Mouse (Mus musculus): ENCODE measurements around the gene Gucy2e. TPM values are rescaled to one million over a fixed set of nuclear protein-coding genes. Genes with fewer than 3 reads are reported as not detected.
A peak's percentile ranks its signal among the peaks of the same experiment; 100 is the strongest.

Gucy2e gene
- polyA plus RNA-seq, 1 experiment, result not detected

- 2% methylated on average over 1 of the region's 1 CpGs for WGBS
- Histone ChIP-seq H3K4me1 (ENCODE audit: control insufficient read depth, insufficient read depth, low read length) (no peaks in the 10 kb centered on the region; the same call in 1 of the 2 replicates), H3K4me3 (replicated peaks; ENCODE audit: extremely low read depth, low read depth, low read length) (no peak overlapping the region)
- TF ChIP-seq CTCF (IDR thresholded peaks at IDR 0.05; ENCODE audit: insufficient read depth, low read length), result peak; percentile 43
- no peak for TF ChIP-seq POLR2A (IDR thresholded peaks at IDR 0.05; ENCODE audit: borderline replicate concordance, extremely low read depth, low read depth, low read length)
- peak; percentile 12 for DNase-seq
Measured at GRCm38 (mm10) chr11:69192840-69193239, 44.0 kb downstream of the Gucy2e start.

- no peak for TF ChIP-seq CTCF (IDR thresholded peaks at IDR 0.05; ENCODE audit: insufficient read depth, low read length)
- 86% methylated on average over 6 of the region's 6 CpGs for WGBS
- no peak for DNase-seq
Measured at GRCm38 (mm10) chr11:69185936-69186335, 50.9 kb downstream of the Gucy2e start.

GRCm38 (mm10) chr11:69185031-69185430 is 51.8 kb downstream of the Gucy2e start:
- 86% methylated on average over 5 of the region's 5 CpGs for WGBS
- no peak overlapping the region for H3K4me3 ChIP-seq (replicated peaks; ENCODE audit: extremely low read depth, low read depth, low read length)

More at GRCm38 (mm10) chr11:69185936-69186335, 50.9 kb downstream of the Gucy2e start:
- H3K4me1 ChIP-seq (ENCODE audit: control insufficient read depth, insufficient read depth, low read length), result no peaks in the 10 kb centered on the region
- H3K4me3 ChIP-seq (replicated peaks; ENCODE audit: extremely low read depth, low read depth, low read length), result no peak overlapping the region

GRCm38 (mm10) chr11:69180120-69180519 is 56.7 kb downstream of the Gucy2e start:
- 73% methylated on average over 4 of the region's 4 CpGs for WGBS
- no peak for TF ChIP-seq CTCF (IDR thresholded peaks at IDR 0.05; ENCODE audit: insufficient read depth, low read length)
- TF ChIP-seq POLR2A (IDR thresholded peaks at IDR 0.05; ENCODE audit: borderline replicate concordance, extremely low read depth, low read depth, low read length), result no peak
- no peaks in the 10 kb centered on the region for H3K4me1 ChIP-seq (ENCODE audit: control insufficient read depth, insufficient read depth, low read length)

More at GRCm38 (mm10) chr11:69185031-69185430, 51.8 kb downstream of the Gucy2e start:
- no peak for DNase-seq
- TF ChIP-seq CTCF (IDR thresholded peaks at IDR 0.05; ENCODE audit: insufficient read depth, low read length), result no peak
- TF ChIP-seq POLR2A (IDR thresholded peaks at IDR 0.05; ENCODE audit: borderline replicate concordance, extremely low read depth, low read depth, low read length), result no peak
- no peaks in the 10 kb centered on the region for H3K4me1 ChIP-seq (ENCODE audit: control insufficient read depth, insufficient read depth, low read length)

GRCm38 (mm10) chr11:69179512-69179911 is 57.3 kb downstream of the Gucy2e start:
- no peak for DNase-seq
- WGBS, result 41% methylated on average over 3 of the region's 3 CpGs

More at GRCm38 (mm10) chr11:69180120-69180519, 56.7 kb downstream of the Gucy2e start:
- DNase-seq, result no peak
- no peak overlapping the region for H3K4me3 ChIP-seq (replicated peaks; ENCODE audit: extremely low read depth, low read depth, low read length)

GRCm38 (mm10) chr11:69178525-69178924 is 58.3 kb downstream of the Gucy2e start:
- 80% methylated on average over 3 of the region's 3 CpGs for WGBS
- no peak for TF ChIP-seq CTCF (IDR thresholded peaks at IDR 0.05; ENCODE audit: insufficient read depth, low read length)
- no peak for TF ChIP-seq POLR2A (IDR thresholded peaks at IDR 0.05; ENCODE audit: borderline replicate concordance, extremely low read depth, low read depth, low read length)
- DNase-seq, result no peak
- Histone ChIP-seq H3K4me1 (ENCODE audit: control insufficient read depth, insufficient read depth, low read length) (no peaks in the 10 kb centered on the region), H3K4me3 (replicated peaks; ENCODE audit: extremely low read depth, low read depth, low read length) (no peak overlapping the region)

More at GRCm38 (mm10) chr11:69179512-69179911, 57.3 kb downstream of the Gucy2e start:
- TF ChIP-seq POLR2A (IDR thresholded peaks at IDR 0.05; ENCODE audit: borderline replicate concordance, extremely low read depth, low read depth, low read length) (no peak), CTCF (IDR thresholded peaks at IDR 0.05; ENCODE audit: insufficient read depth, low read length) (no peak)
- Histone ChIP-seq H3K4me3 (replicated peaks; ENCODE audit: extremely low read depth, low read depth, low read length) (no peak overlapping the region), H3K4me1 (ENCODE audit: control insufficient read depth, insufficient read depth, low read length) (no peaks in the 10 kb centered on the region)

- H3K4me3 ChIP-seq (replicated peaks; ENCODE audit: extremely low read depth, low read depth, low read length), result no peak overlapping the region
- WGBS, result 73% methylated on average over 7 of the region's 7 CpGs
- no peak for DNase-seq
- TF ChIP-seq CTCF (IDR thresholded peaks at IDR 0.05; ENCODE audit: insufficient read depth, low read length), result no peak
- no peak for TF ChIP-seq POLR2A (IDR thresholded peaks at IDR 0.05; ENCODE audit: borderline replicate concordance, extremely low read depth, low read depth, low read length)
- H3K4me1 ChIP-seq (ENCODE audit: control insufficient read depth, insufficient read depth, low read length), result no peaks in the 10 kb centered on the region
Measured at GRCm38 (mm10) chr11:69174722-69175121, 62.1 kb downstream of the Gucy2e start.

- WGBS, result 73% methylated on average over 2 of the region's 2 CpGs
- TF ChIP-seq CTCF (IDR thresholded peaks at IDR 0.05; ENCODE audit: insufficient read depth, low read length), result no peak
- TF ChIP-seq POLR2A (IDR thresholded peaks at IDR 0.05; ENCODE audit: borderline replicate concordance, extremely low read depth, low read depth, low read length), result no peak
- no peak overlapping the region for H3K4me3 ChIP-seq (replicated peaks; ENCODE audit: extremely low read depth, low read depth, low read length)
- no peaks in the 10 kb centered on the region for H3K4me1 ChIP-seq (ENCODE audit: control insufficient read depth, insufficient read depth, low read length)
- DNase-seq, result no peak
Measured at GRCm38 (mm10) chr11:69172606-69173005, 64.2 kb downstream of the Gucy2e start.

- H3K4me3 ChIP-seq (replicated peaks; ENCODE audit: extremely low read depth, low read depth, low read length), result no peak overlapping the region
- no peaks in the 10 kb centered on the region for H3K4me1 ChIP-seq (ENCODE audit: control insufficient read depth, insufficient read depth, low read length)
- 25% methylated on average over 7 of the region's 7 CpGs for WGBS
- DNase-seq, result peak; percentile 40
- no peak for TF ChIP-seq POLR2A (IDR thresholded peaks at IDR 0.05; ENCODE audit: borderline replicate concordance, extremely low read depth, low read depth, low read length)
- peak; percentile 81 for TF ChIP-seq CTCF (IDR thresholded peaks at IDR 0.05; ENCODE audit: insufficient read depth, low read length)
Measured at GRCm38 (mm10) chr11:69171626-69172025, 65.2 kb downstream of the Gucy2e start.

- Histone ChIP-seq H3K4me3 (replicated peaks; ENCODE audit: extremely low read depth, low read depth, low read length) (no peak overlapping the region), H3K4me1 (ENCODE audit: control insufficient read depth, insufficient read depth, low read length) (no peaks in the 10 kb centered on the region)
- DNase-seq, result no peak
- 75% methylated on average over 12 of the region's 12 CpGs for WGBS
- TF ChIP-seq CTCF (IDR thresholded peaks at IDR 0.05; ENCODE audit: insufficient read depth, low read length) (no peak), POLR2A (IDR thresholded peaks at IDR 0.05; ENCODE audit: borderline replicate concordance, extremely low read depth, low read depth, low read length) (no peak)
Measured at GRCm38 (mm10) chr11:69169313-69169712, 67.5 kb downstream of the Gucy2e start.

Other genes with a start within 250 kb of the Gucy2e start
- 10.0 and 11.3 TPM in 2 replicates for gene Pfas, start 228.6 kb downstream of the Gucy2e start, polyA plus RNA-seq (2012; rRNA removed)
- 23.7 and 30.1 TPM in 2 replicates for gene Ctc1, start 221.1 kb downstream of the Gucy2e start, polyA plus RNA-seq (2012; rRNA removed)
- 3.2 and 6.8 TPM in 2 replicates for gene Aurkb, start 191.4 kb downstream of the Gucy2e start, polyA plus RNA-seq (2012; rRNA removed)
- gene Borcs6, start 177.3 kb downstream of the Gucy2e start, polyA plus RNA-seq (2012; rRNA removed), result 21.0 and 22.8 TPM in 2 replicates
- 69.8 and 75.7 TPM in 2 replicates for gene Tmem107, start 166.2 kb downstream of the Gucy2e start, polyA plus RNA-seq (2012; rRNA removed)
- 120 and 129 TPM in 2 replicates for gene Vamp2, start 148.5 kb downstream of the Gucy2e start, polyA plus RNA-seq (2012; rRNA removed)
- 36.8 and 78.5 TPM in 2 replicates for gene Per1, start 141.8 kb downstream of the Gucy2e start, polyA plus RNA-seq (2012; rRNA removed)
- gene Hes7, start 116.6 kb downstream of the Gucy2e start, polyA plus RNA-seq (2012; rRNA removed), result 0.25 and 0.95 TPM in 2 replicates
- 1.1 and 1.2 TPM in 2 replicates for gene 9130213A22Rik, start 114.4 kb downstream of the Gucy2e start, polyA plus RNA-seq (2012; rRNA removed)
- gene Aloxe3, start 111.1 kb downstream of the Gucy2e start, polyA plus RNA-seq (2012; rRNA removed), result 2.6 and 23.9 TPM in 2 replicates
- 43.9 TPM in 1 of 2 replicates, not detected in the other for gene Alox12b, start 80.0 kb downstream of the Gucy2e start, polyA plus RNA-seq (2012; rRNA removed)
- not detected in 2 replicates for gene Alox8, start 39.2 kb downstream of the Gucy2e start, polyA plus RNA-seq (2012; rRNA removed)
- 5.0 and 6.9 TPM in 2 replicates for gene Cntrob, start 86.7 kb upstream of the Gucy2e start, polyA plus RNA-seq (2012; rRNA removed)
- gene Trappc1, start 86.9 kb upstream of the Gucy2e start, polyA plus RNA-seq (2012; rRNA removed), result 26.7 and 48.5 TPM in 2 replicates
- gene Kcnab3, start 89.2 kb upstream of the Gucy2e start, polyA plus RNA-seq (2012; rRNA removed), result 1.6 and 2.2 TPM in 2 replicates
- 1.0 and 4.3 TPM in 2 replicates for gene Rnf227, start 103.4 kb upstream of the Gucy2e start, polyA plus RNA-seq (2012; rRNA removed)
- gene Chd3, start 132.4 kb upstream of the Gucy2e start, polyA plus RNA-seq (2012; rRNA removed), result 120 and 135 TPM in 2 replicates
- gene Naa38, start 158.5 kb upstream of the Gucy2e start, polyA plus RNA-seq (2012; rRNA removed), result 129 and 141 TPM in 2 replicates
- 21.9 and 24.7 TPM in 2 replicates for gene Cyb5d1, start 158.6 kb upstream of the Gucy2e start, polyA plus RNA-seq (2012; rRNA removed)
- gene Tmem88, start 161.2 kb upstream of the Gucy2e start, polyA plus RNA-seq (2012; rRNA removed), result 37.8 and 63.1 TPM in 2 replicates
- gene Kdm6b, start 176.6 kb upstream of the Gucy2e start, polyA plus RNA-seq (2012; rRNA removed), result 19.4 and 21.0 TPM in 2 replicates